Comparison of ENCODE assay signal across 10 mouse cellular contexts in genomic region chr14:27174831-27175301, GRCm38 (mm10).
DNase-seq lines count a peak whose midpoint lies in the region; ATAC-seq lines count a peak whose summit lies in the region.
"Had no signal": no experiment of that assay in that cellular context is flagged by ENCODE, and none has a peak within 500 bp of the region (broad histone marks: within the 10 kb centered on the region; RNA-seq: fewer than 3 reads in every experiment).

No protein-coding gene starts in this region.

- no peak overlapping the region for H3K4me2 ChIP-seq in hindbrain, embryonic 16.5 days (ENCODE audit: low read length)
- H3K4me2 ChIP-seq in hindbrain, embryonic 12.5 days (replicated peaks), result no peak overlapping the region
- H3K4me2 ChIP-seq: neural tube, embryonic 15.5 days had no signal

- intact Hi-C loops in left cerebral cortex, postnatal 25 days (cut with DNase I), result no loop called here

- no peak overlapping the region for H3K4me3 ChIP-seq in hindbrain, embryonic 16.5 days (ENCODE audit: low read length)
- no peak overlapping the region for H3K4me3 ChIP-seq in hindbrain, embryonic 12.5 days
- H3K4me3 ChIP-seq: neural tube, embryonic 15.5 days had no signal

- no peak overlapping the region for H3K9ac ChIP-seq in hindbrain, embryonic 16.5 days (ENCODE audit: low read depth, low read length)
- H3K9ac ChIP-seq in hindbrain, embryonic 12.5 days, result no peak overlapping the region
- H3K9ac ChIP-seq: neural tube, embryonic 15.5 days had no signal

- peak; percentile 27; the same call in 1 of the 2 replicates for ATAC-seq in hindbrain, embryonic 16.5 days
- ATAC-seq in hindbrain, embryonic 12.5 days (ENCODE audit: low FRiP score), result no peak

- peak; percentile 21 for DNase-seq in adrenal gland, postnatal 10 days
- DNase-seq in adrenal gland, adult 8-10 months, result no peak
- DNase-seq in kidney, adult 9 months, result peak; percentile 64
- peak; percentile 62 for DNase-seq in lung, postnatal 36 days
- no peak for DNase-seq in layer of hippocampus, adult 18-20 months (ENCODE audit: low spot score in 2 of 2)
- no peak for DNase-seq in left cerebral cortex, postnatal 25 days (ENCODE audit: low spot score in 2 of 2)
- DNase-seq: cerebellum, adult 11 months had no signal

- no peaks in the 10 kb centered on the region for H3K9me3 ChIP-seq in hindbrain, embryonic 16.5 days (ENCODE audit: control insufficient read depth, low read length)
- no peaks in the 10 kb centered on the region for H3K9me3 ChIP-seq in hindbrain, embryonic 12.5 days (replicated peaks)
- H3K9me3 ChIP-seq: neural tube, embryonic 15.5 days had no signal

- no peak overlapping the region for H3K27ac ChIP-seq in hindbrain, embryonic 16.5 days (ENCODE audit: low read depth, low read length)
- no peak overlapping the region for H3K27ac ChIP-seq in hindbrain, embryonic 12.5 days
- H3K27ac ChIP-seq: neural tube, embryonic 15.5 days had no signal

- H3K4me1 ChIP-seq in hindbrain, embryonic 16.5 days (ENCODE audit: control insufficient read depth, insufficient read depth, low read depth, low read length), result no peaks in the 10 kb centered on the region
- H3K4me1 ChIP-seq in hindbrain, embryonic 12.5 days, result no peaks in the 10 kb centered on the region

- no peaks in the 10 kb centered on the region for H3K36me3 ChIP-seq in hindbrain, embryonic 16.5 days (ENCODE audit: control insufficient read depth, insufficient read depth, low read length)
- H3K36me3 ChIP-seq in hindbrain, embryonic 12.5 days, result no peaks in the 10 kb centered on the region
- H3K36me3 ChIP-seq: neural tube, embryonic 15.5 days had no signal

- 54% methylated on average over 12 of the region's 12 CpGs for WGBS in hindbrain, embryonic 16.5 days
- WGBS in hindbrain, embryonic 12.5 days, result 74% methylated on average over 12 of the region's 12 CpGs

- no peaks in the 10 kb centered on the region for H3K27me3 ChIP-seq in hindbrain, embryonic 16.5 days (replicated peaks; ENCODE audit: control insufficient read depth, insufficient read depth, low read length)
- no peaks in the 10 kb centered on the region for H3K27me3 ChIP-seq in hindbrain, embryonic 12.5 days
- H3K27me3 ChIP-seq: neural tube, embryonic 15.5 days had no signal

Comparison
In these comparisons a context has a peak if more than half of its experiments do, and no peak if none do; other contexts are left out.
1. DNase-seq: peak in adrenal gland, postnatal 10 days (single experiment), kidney, adult 9 months (single experiment) and lung, postnatal 36 days (single experiment); none in adrenal gland, adult 8-10 months (single experiment), layer of hippocampus, adult 18-20 months (0 of 2) and left cerebral cortex, postnatal 25 days (0 of 2).